Mouse (Mus musculus) intestine, embryonic 16.5 days (tissue): ENCODE measurements around the gene Siah3. TPM values are rescaled to one million over a fixed set of nuclear protein-coding genes. Genes with fewer than 3 reads are reported as not detected.

Experiments
- ATAC-seq: fragments of 200-750 bp; cut with Nextera tagmentation; 2 replicates; pipeline ENCODE4 v1.8.0; 2017; ENCODE audit warnings: moderate TSS enrichment, moderate library complexity
- H3K27ac ChIP-seq: fragments of 300-500 bp; sonication (generic); 2 replicates; pipeline ENCODE4 v1.5.1; 2014; ENCODE audit warnings: mild to moderate bottlenecking, low read length
- H3K27me3 ChIP-seq: fragments of 300-500 bp; sonication (generic); replicated peaks from 2 replicates; pipeline ENCODE4 v1.6.1; 2014; ENCODE audit warnings: low read length, control low read depth, mixed read lengths; ENCODE audit not compliant: control insufficient read depth, insufficient read depth
- H3K36me3 ChIP-seq: fragments of 300-500 bp; sonication (generic); 2 replicates; pipeline ENCODE4 v1.6.1; 2014; ENCODE audit warnings: low read length, control low read depth; ENCODE audit not compliant: control insufficient read depth, insufficient read depth
- H3K4me1 ChIP-seq: fragments of 300-500 bp; sonication (generic); 2 replicates; pipeline ENCODE4 v1.6.1; 2014; ENCODE audit warnings: low read length, control low read depth, mixed read lengths; ENCODE audit not compliant: control insufficient read depth, insufficient read depth
- H3K4me2 ChIP-seq: fragments of 300-500 bp; sonication (generic); 2 replicates; pipeline ENCODE4 v1.6.1; 2014; ENCODE audit warnings: low read depth, low read length, control low read depth
- H3K4me3 ChIP-seq: fragments of 300-500 bp; sonication (generic); 2 replicates; pipeline ENCODE4 v1.5.1; 2014; ENCODE audit warnings: mild to moderate bottlenecking, low read length
- H3K9ac ChIP-seq: fragments of 300-500 bp; sonication (generic); 2 replicates; pipeline ENCODE4 v1.6.1; 2014; ENCODE audit warnings: low read depth, low read length
- H3K9me3 ChIP-seq: fragments of 300-500 bp; sonication (generic); 2 replicates; pipeline ENCODE4 v1.6.1; 2016; ENCODE audit warnings: low read length, control low read depth; ENCODE audit not compliant: control insufficient read depth
- WGBS: fragments of 180-500 bp; shearing (Covaris S2); extraction: QIAGEN DNeasy Blood & Tissue Kit; methylation state at CpG from one replicate; pipeline ENCODE4 v1.1.7; 2014; 5-methylcytosine and 5-hydroxymethylcytosine counted together
- polyA plus RNA-seq: library from polyadenylated mRNA; unstranded; fragments of >200 nt; fragmentation: Nextera tagmentation; extraction: Ambion mirVana; gene quantifications from 2 replicates; pipeline ENCODE4 v1.2.1, GENCODE M21; 2015

Gene Siah3
- polyA plus RNA-seq, 1 experiment from 2014 or later = 0.16 TPM

DNA sequence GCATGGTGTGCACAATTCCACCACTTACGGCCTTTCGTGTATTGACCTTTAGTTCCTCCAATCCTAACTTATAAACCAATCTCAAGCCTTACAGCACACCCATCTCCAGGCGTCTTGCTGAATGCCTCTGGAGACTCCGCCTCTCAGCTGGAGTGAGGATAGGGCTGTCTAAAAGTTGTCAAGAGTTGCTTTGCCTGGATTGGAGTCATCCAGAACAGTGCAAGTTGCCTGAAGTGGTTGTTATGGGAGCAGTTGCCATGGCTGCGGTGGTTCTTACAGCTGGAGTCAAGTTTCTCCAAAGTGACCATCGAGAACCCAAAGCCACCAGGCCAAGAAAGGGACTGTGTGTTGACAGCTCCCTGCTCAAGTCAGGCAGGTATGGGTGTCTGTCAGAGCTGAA lies 54.3 kb downstream of the Siah3 start:
- Histone ChIP-seq H3K36me3 (no peaks in the 10 kb centered on the region), H3K4me2 (no peak overlapping the region), H3K27me3 (no peaks in the 10 kb centered on the region), H3K4me3 (no peak overlapping the region), H3K9ac (no peak overlapping the region), H3K9me3 (no peaks in the 10 kb centered on the region), H3K4me1 (no peaks in the 10 kb centered on the region), H3K27ac (no peak overlapping the region)
- no peak for ATAC-seq
- WGBS = 81% methylated on average over 6 of the region's 6 CpGs

- H3K9ac ChIP-seq = no peak overlapping the region
- no peak for ATAC-seq
- no peaks in the 10 kb centered on the region for H3K27me3 ChIP-seq
- no peak overlapping the region for H3K4me2 ChIP-seq
- H3K36me3 ChIP-seq = no peaks in the 10 kb centered on the region
- 46% methylated on average over 3 of the region's 3 CpGs for WGBS
- no peaks in the 10 kb centered on the region for H3K4me1 ChIP-seq
- no peak overlapping the region for H3K27ac ChIP-seq
- no peaks in the 10 kb centered on the region for H3K9me3 ChIP-seq
- no peak overlapping the region for H3K4me3 ChIP-seq
Observed at GRCm38 (mm10) chr14:75512946-75513345, 57.2 kb downstream of the Siah3 start.

DNA sequence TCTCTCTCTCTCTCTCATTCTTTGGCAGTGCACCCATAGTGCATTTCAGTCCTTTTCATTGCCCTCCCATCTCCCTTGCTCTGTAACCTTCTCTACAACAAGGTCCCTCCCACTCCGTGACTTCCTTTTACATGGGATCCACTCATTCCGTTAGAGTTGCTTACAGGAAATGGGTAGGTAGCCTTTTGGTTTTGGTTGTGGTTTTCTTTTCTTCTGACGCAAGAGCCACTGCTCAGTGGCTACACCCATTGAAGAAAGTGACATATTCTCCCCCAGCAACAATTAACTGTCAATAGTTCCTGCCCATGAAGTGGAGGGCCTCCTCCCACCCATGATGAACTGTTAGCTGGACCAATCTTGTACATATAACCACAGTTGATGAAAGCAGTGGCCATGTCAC lies 60.4 kb downstream of the Siah3 start:
- Histone ChIP-seq H3K36me3 (no peaks in the 10 kb centered on the region), H3K4me1 (no peaks in the 10 kb centered on the region), H3K4me3 (no peak overlapping the region), H3K9me3 (no peaks in the 10 kb centered on the region), H3K27me3 (no peaks in the 10 kb centered on the region), H3K4me2 (no peak overlapping the region), H3K27ac (no peak overlapping the region), H3K9ac (no peak overlapping the region)
- no peak for ATAC-seq
- 84% methylated on average over 3 of the region's 3 CpGs for WGBS

- no peak overlapping the region for H3K27ac ChIP-seq
- H3K9me3 ChIP-seq = no peaks in the 10 kb centered on the region
- no peak overlapping the region for H3K4me2 ChIP-seq
- no peaks in the 10 kb centered on the region for H3K27me3 ChIP-seq
- no peaks in the 10 kb centered on the region for H3K4me1 ChIP-seq
- no peak overlapping the region for H3K9ac ChIP-seq
- 71% methylated on average over 9 of the region's 9 CpGs for WGBS
- no peak overlapping the region for H3K4me3 ChIP-seq
- ATAC-seq = no peak
- H3K36me3 ChIP-seq = no peaks in the 10 kb centered on the region
Observed at GRCm38 (mm10) chr14:75516917-75517595, 61.3 kb downstream of the Siah3 start.

GRCm38 (mm10) chr14:75518196-75518887 lies 62.6 kb downstream of the Siah3 start:
- no peaks in the 10 kb centered on the region for H3K36me3 ChIP-seq
- H3K4me3 ChIP-seq = no peak overlapping the region
- no peak overlapping the region for H3K9ac ChIP-seq
- no peak for ATAC-seq
- H3K4me2 ChIP-seq = no peak overlapping the region
- no peaks in the 10 kb centered on the region for H3K9me3 ChIP-seq
- no peaks in the 10 kb centered on the region for H3K27me3 ChIP-seq
- no peaks in the 10 kb centered on the region for H3K4me1 ChIP-seq
- no peak overlapping the region for H3K27ac ChIP-seq
- WGBS = 79% methylated on average over 15 of the region's 15 CpGs

- no peak overlapping the region for H3K4me3 ChIP-seq
- no peaks in the 10 kb centered on the region for H3K27me3 ChIP-seq
- H3K36me3 ChIP-seq = no peaks in the 10 kb centered on the region
- H3K9me3 ChIP-seq = no peaks in the 10 kb centered on the region
- no peak overlapping the region for H3K27ac ChIP-seq
- no peak overlapping the region for H3K4me2 ChIP-seq
- 90% methylated on average over 6 of the region's 6 CpGs for WGBS
- no peak for ATAC-seq
- H3K9ac ChIP-seq = no peak overlapping the region
- no peaks in the 10 kb centered on the region for H3K4me1 ChIP-seq
Observed at GRCm38 (mm10) chr14:75518899-75519298, 63.1 kb downstream of the Siah3 start.

DNA sequence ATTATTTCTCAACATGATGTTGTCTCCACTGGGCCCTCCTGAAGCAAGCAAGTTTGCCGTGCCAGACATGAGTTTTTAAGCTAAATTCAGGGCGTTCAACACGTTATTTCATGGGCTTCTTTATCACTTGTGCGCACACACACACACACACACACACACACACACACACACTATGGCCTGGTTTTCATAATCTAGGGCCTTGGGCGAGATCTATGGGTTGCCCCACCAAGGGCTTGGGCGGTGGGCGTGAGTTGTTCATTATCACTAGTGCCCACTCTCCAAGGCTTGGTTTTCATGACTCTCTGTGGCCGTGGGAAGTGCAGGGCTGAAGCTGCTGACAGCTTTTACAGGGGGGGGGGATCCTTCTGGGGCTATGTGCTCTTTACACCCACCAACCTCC lies 63.9 kb downstream of the Siah3 start:
- H3K9ac ChIP-seq = no peak overlapping the region
- no peaks in the 10 kb centered on the region for H3K4me1 ChIP-seq
- no peaks in the 10 kb centered on the region for H3K27me3 ChIP-seq
- 85% methylated on average over 8 of the region's 8 CpGs for WGBS
- no peak for ATAC-seq
- no peaks in the 10 kb centered on the region for H3K9me3 ChIP-seq
- H3K4me2 ChIP-seq = no peak overlapping the region
- H3K27ac ChIP-seq = no peak overlapping the region
- no peak overlapping the region for H3K4me3 ChIP-seq
- no peaks in the 10 kb centered on the region for H3K36me3 ChIP-seq

- Histone ChIP-seq H3K4me2 (no peak overlapping the region), H3K4me3 (no peak overlapping the region), H3K27ac (no peak overlapping the region), H3K9me3 (no peaks in the 10 kb centered on the region), H3K4me1 (no peaks in the 10 kb centered on the region; the same call in 1 of the 2 replicates), H3K36me3 (no peaks in the 10 kb centered on the region), H3K9ac (no peak overlapping the region), H3K27me3 (no peaks in the 10 kb centered on the region)
- no peak for ATAC-seq
- WGBS = 88% methylated on average over 2 of the region's 2 CpGs
Observed at GRCm38 (mm10) chr14:75524648-75525047, 68.9 kb downstream of the Siah3 start.

DNA sequence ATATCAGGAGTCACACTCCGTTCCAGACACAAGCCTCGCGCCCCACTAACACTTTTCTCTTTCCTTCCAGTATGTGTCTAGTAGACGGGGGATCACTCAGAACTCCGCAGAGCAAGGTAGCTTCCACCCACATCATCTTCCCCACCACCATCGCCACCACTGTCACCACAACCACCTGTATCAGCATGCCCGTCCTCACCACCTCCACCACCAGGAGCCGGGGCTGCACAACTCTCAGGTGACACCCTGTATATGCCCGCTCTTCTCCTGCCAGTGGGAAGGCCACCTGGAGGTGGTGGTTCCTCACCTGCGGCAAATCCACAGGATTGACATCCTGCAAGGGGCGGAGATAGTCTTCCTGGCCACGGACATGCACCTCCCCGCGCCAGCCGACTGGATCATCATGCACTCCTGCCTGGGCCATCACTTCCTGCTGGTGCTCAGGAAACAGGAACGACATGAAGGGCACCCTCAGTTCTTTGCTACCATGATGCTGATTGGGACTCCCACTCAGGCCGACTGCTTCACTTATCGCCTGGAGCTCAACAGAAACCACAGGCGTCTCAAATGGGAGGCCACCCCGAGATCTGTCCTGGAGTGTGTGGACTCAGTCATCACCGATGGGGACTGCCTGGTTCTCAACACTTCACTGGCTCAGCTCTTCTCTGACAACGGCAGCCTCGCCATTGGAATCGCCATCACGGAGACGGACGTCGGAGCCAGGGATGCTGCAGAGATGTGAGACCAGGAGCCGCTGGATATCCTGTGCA lies 69.8 kb downstream of the Siah3 start:
- 88% methylated on average over 29 of the region's 29 CpGs for WGBS
- no peak for ATAC-seq
- no peak overlapping the region for H3K4me3 ChIP-seq
- H3K27me3 ChIP-seq = no peaks in the 10 kb centered on the region
- H3K4me2 ChIP-seq = no peak overlapping the region
- no peak overlapping the region for H3K27ac ChIP-seq
- H3K4me1 ChIP-seq = no peaks in the 10 kb centered on the region; the same call in 1 of the 2 replicates
- no peaks in the 10 kb centered on the region for H3K36me3 ChIP-seq
- H3K9ac ChIP-seq = no peak overlapping the region
- H3K9me3 ChIP-seq = no peaks in the 10 kb centered on the region
